Mouse (Mus musculus) heart, adult 2 months (tissue): ENCODE results near the gene Iyd. TPM values are rescaled to one million over a fixed set of nuclear protein-coding genes. Genes with fewer than 3 reads are reported as not detected.

Experiments used
- DNase-seq, 2 experiments: peaks; one replicate each; pipeline ENCODE4 v3.0.0; 2021
- H3K27ac ChIP-seq: fragments of 200-600 bp; 2 replicates; pipeline ENCODE4 v1.8.1; 2022
- H3K27me3 ChIP-seq: fragments of 200-500 bp; 2 replicates; pipeline ENCODE4 v1.6.1; 2012; ENCODE audit warnings: mild to moderate bottlenecking, low read length, inconsistent platforms, mixed read lengths; ENCODE audit not compliant: control insufficient read depth, insufficient read depth
- H3K36me3 ChIP-seq: fragments of 200-500 bp; 2 replicates; pipeline ENCODE4 v1.6.1; 2012; ENCODE audit warnings: low read length, inconsistent platforms; ENCODE audit not compliant: control insufficient read depth, insufficient read depth
- H3K4me1 ChIP-seq: fragments of 200-500 bp; 2 replicates; pipeline ENCODE4 v1.6.1; 2011; ENCODE audit warnings: low read length; ENCODE audit not compliant: control insufficient read depth, insufficient read depth
- H3K4me3 ChIP-seq: fragments of 200-600 bp; 2 replicates; pipeline ENCODE4 v1.8.1; 2022
- H3K79me2 ChIP-seq: fragments of 200-500 bp; replicated peaks from 2 replicates; pipeline ENCODE4 v1.6.1; 2012; ENCODE audit warnings: mild to moderate bottlenecking, inconsistent platforms, low read length, moderate library complexity, mixed read lengths; ENCODE audit not compliant: control insufficient read depth, insufficient read depth
- H3K9ac ChIP-seq: fragments of 200-500 bp; 2 replicates; pipeline ENCODE4 v1.6.1; 2012; ENCODE audit warnings: low read depth, mild to moderate bottlenecking, control low read depth, inconsistent platforms, low read length, mixed read lengths
- CTCF ChIP-seq: fragments of 200-600 bp; IDR thresholded peaks from 2 replicates; pipeline ENCODE4 v1.8.1; 2022; ENCODE audit warnings: antibody characterized with exemption, mild to moderate bottlenecking, moderate library complexity
- EP300 ChIP-seq: fragments of 200-500 bp; IDR thresholded peaks from 2 replicates; pipeline ENCODE4 v1.6.1; 2011; ENCODE audit warnings: low read depth, low read length, control low read depth; ENCODE audit not compliant: insufficient read depth
- POLR2A ChIP-seq: fragments of 200-500 bp; IDR thresholded peaks from 2 replicates; pipeline ENCODE4 v1.6.1; 2011; ENCODE audit warnings: mild to moderate bottlenecking, low read depth, low read length, control low read depth; ENCODE audit not compliant: insufficient read depth
- WGBS: fragments of 180-500 bp; shearing (Covaris S2); methylation state at CpG from one replicate; pipeline ENCODE4 v1.1.7; 2018; 5-methylcytosine and 5-hydroxymethylcytosine counted together
- intact Hi-C: fragments of 180-260 bp; cut with DNase I; formaldehyde crosslinking; loops from one replicate; pipeline ENCODE4 v1.15.1; 2025
- polyA plus RNA-seq: library from polyadenylated mRNA; depleted of rRNA; stranded (reverse); fragments of >200 nt; gene quantifications from 2 replicates; pipeline ENCODE4 v1.2.3, GENCODE M21; 2012; rRNA removed
- total RNA-seq, 2 experiments: library from RNA; stranded (reverse); gene quantifications; 2 replicates each; pipeline ENCODE4 v1.2.3; 2021

Gene Iyd
- total and polyA plus RNA-seq, 3 experiments, result not detected

GRCm38 (mm10) chr10:3590632-3591031, 50.6 kb downstream of the Iyd start:
- Histone ChIP-seq H3K4me3 (no peak overlapping the region), H3K36me3 (no peaks in the 10 kb centered on the region), H3K9ac (no peak overlapping the region), H3K79me2 (no peaks in the 10 kb centered on the region), H3K27me3 (no peaks in the 10 kb centered on the region), H3K27ac (peak overlapping the region; percentile 8), H3K4me1 (peaks cover 8% of the 10 kb centered on the region)
- TF ChIP-seq EP300, result peak; percentile 61; the same call in 1 of the 2 replicates
- no peak for TF ChIP-seq POLR2A
- intact Hi-C loops, result loop anchor here (5.0 kb wide), 2 partner anchors 42 to 152 kb away; partner anchors contain the start of gene Plekhg1
- WGBS, result 50% methylated on average over 3 of the region's 3 CpGs
- DNase-seq, result no peak

- no peak overlapping the region for H3K27ac ChIP-seq
- H3K27me3 ChIP-seq, result no peaks in the 10 kb centered on the region
- peaks cover 9% of the 10 kb centered on the region for H3K4me1 ChIP-seq
- no peaks in the 10 kb centered on the region for H3K36me3 ChIP-seq
- no peak overlapping the region for H3K9ac ChIP-seq
- 36% methylated on average over 3 of the region's 3 CpGs for WGBS
- intact Hi-C loops, result loop anchor here (5.0 kb wide), 2 partner anchors 41 to 151 kb away; partner anchors contain the start of gene Plekhg1
- H3K79me2 ChIP-seq, result no peaks in the 10 kb centered on the region
- H3K4me3 ChIP-seq, result no peak overlapping the region
- TF ChIP-seq POLR2A (no peak), EP300 (0 out of 2 replicates have a peak, but pooled peaks have one; percentile 23)
- DNase-seq, result peak; percentile 35 to 51
Measured at GRCm38 (mm10) chr10:3591790-3592189, 51.8 kb downstream of the Iyd start.

- Histone ChIP-seq H3K27ac (no peak overlapping the region), H3K4me1 (peaks cover 4% of the 10 kb centered on the region), H3K4me3 (no peak overlapping the region), H3K79me2 (no peaks in the 10 kb centered on the region), H3K27me3 (no peaks in the 10 kb centered on the region), H3K36me3 (no peaks in the 10 kb centered on the region), H3K9ac (no peak overlapping the region)
- WGBS, result 39% methylated on average over 2 of the region's 2 CpGs
- TF ChIP-seq CTCF (no peak), EP300 (0 out of 2 replicates have a peak, but pooled peaks have one; percentile 41)
- peak in 1 of 2 experiments; percentile 37 for DNase-seq
- intact Hi-C loops, result no loop called here
Measured at GRCm38 (mm10) chr10:3596697-3597096, 56.7 kb downstream of the Iyd start.

GRCm38 (mm10) chr10:3597760-3598159, 57.7 kb downstream of the Iyd start:
- Histone ChIP-seq H3K4me1 (peaks cover 3% of the 10 kb centered on the region; the same call in 1 of the 2 replicates), H3K27ac (no peak overlapping the region), H3K79me2 (no peaks in the 10 kb centered on the region), H3K4me3 (no peak overlapping the region), H3K36me3 (no peaks in the 10 kb centered on the region), H3K27me3 (no peaks in the 10 kb centered on the region), H3K9ac (no peak overlapping the region)
- TF ChIP-seq EP300 (no peak), CTCF (no peak), POLR2A (no peak)
- intact Hi-C loops, result no loop called here
- DNase-seq, result no peak
- WGBS, result 68% methylated on average over 3 of the region's 3 CpGs

Other genes starting within 250 kb of the Iyd start
- gene Ppp1r14c, start 174.2 kb upstream of the Iyd start, total RNA-seq, result 100 to 1,000 TPM; 156 to 164 TPM
- gene Ppp1r14c, start 174.2 kb upstream of the Iyd start, polyA plus RNA-seq, result 90.7 and 107 TPM in 2 replicates
- gene Plekhg1, start 200.1 kb downstream of the Iyd start, total RNA-seq, result 10 to 100 TPM in 1 of 2 experiments, 1 to 10 TPM in 1; 7.6 to 11.0 TPM
- 3.6 and 7.2 TPM in 2 replicates for gene Plekhg1, start 200.1 kb downstream of the Iyd start, polyA plus RNA-seq